Mouse (Mus musculus): ENCODE results near the gene Gm49394. TPM values are rescaled to one million over a fixed set of nuclear protein-coding genes. Genes with fewer than 3 reads are reported as not detected.

The Gm49394 gene
- polyA plus RNA-seq (2012; rRNA removed) = 0.06 and 0.34 TPM in 2 replicates

- DNase-seq (ENCODE audit: low read depth) = no peak
- TF ChIP-seq POLR2A (IDR thresholded peaks at IDR 0.05; ENCODE audit: borderline replicate concordance, extremely low read depth, insufficient read depth, insufficient read length, poor library complexity, severe bottlenecking) = no peak
- TF ChIP-seq CTCF (IDR thresholded peaks at IDR 0.05; ENCODE audit: borderline replicate concordance, extremely low read depth, insufficient read depth, insufficient read length) = no peak
Measured at GRCm38 (mm10) chr7:142669751-142670625, at the start of gene Gm49394. Gene Gm49394, minus strand, starts transcription at chr7:142669942.

GRCm38 (mm10) chr7:142714783-142715498 is 45.2 kb upstream of the Gm49394 start:
- TF ChIP-seq CTCF (IDR thresholded peaks at IDR 0.05; ENCODE audit: borderline replicate concordance, extremely low read depth, insufficient read depth, insufficient read length) = peak; percentile 72
- TF ChIP-seq POLR2A (IDR thresholded peaks at IDR 0.05; ENCODE audit: borderline replicate concordance, extremely low read depth, insufficient read depth, insufficient read length, poor library complexity, severe bottlenecking) = no peak
- peak; percentile 84 for DNase-seq (ENCODE audit: low read depth)

DNA sequence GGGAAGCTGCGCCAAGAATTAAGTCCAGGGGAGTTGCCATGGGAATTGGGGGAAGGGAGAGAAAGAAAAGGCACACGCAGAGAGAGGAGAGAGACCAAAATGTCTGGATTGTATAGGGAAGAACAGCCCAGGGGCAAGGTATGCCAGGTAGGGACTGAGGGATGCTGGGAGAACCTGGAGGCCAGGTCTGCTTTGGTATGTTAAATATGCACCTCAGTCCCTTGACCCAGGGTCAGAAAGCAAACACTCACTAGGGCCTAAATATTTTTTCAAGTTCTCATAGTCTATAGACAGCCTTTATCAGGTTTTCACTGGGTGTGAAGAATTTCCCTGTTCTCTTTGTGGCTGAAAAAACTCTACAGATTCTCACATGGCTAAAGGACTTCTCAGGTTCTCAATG is 37.1 kb upstream of the Gm49394 start:
- DNase-seq (ENCODE audit: low read depth) = no peak
- no peak for TF ChIP-seq POLR2A (IDR thresholded peaks at IDR 0.05; ENCODE audit: borderline replicate concordance, extremely low read depth, insufficient read depth, insufficient read length, poor library complexity, severe bottlenecking)
- no peak for TF ChIP-seq CTCF (IDR thresholded peaks at IDR 0.05; ENCODE audit: borderline replicate concordance, extremely low read depth, insufficient read depth, insufficient read length)

- DNase-seq (ENCODE audit: low read depth) = peak; percentile 5
Measured at GRCm38 (mm10) chr7:142699334-142699860, 29.7 kb upstream of the Gm49394 start.

GRCm38 (mm10) chr7:142678611-142679010 is 8.9 kb upstream of the Gm49394 start:
- TF ChIP-seq CTCF (IDR thresholded peaks at IDR 0.05; ENCODE audit: borderline replicate concordance, extremely low read depth, insufficient read depth, insufficient read length) (no peak), POLR2A (IDR thresholded peaks at IDR 0.05; ENCODE audit: borderline replicate concordance, extremely low read depth, insufficient read depth, insufficient read length, poor library complexity, severe bottlenecking) (no peak)
- no peak for DNase-seq (ENCODE audit: low read depth)

More at GRCm38 (mm10) chr7:142699334-142699860, 29.7 kb upstream of the Gm49394 start:
- no peak for TF ChIP-seq CTCF (IDR thresholded peaks at IDR 0.05; ENCODE audit: borderline replicate concordance, extremely low read depth, insufficient read depth, insufficient read length)
- TF ChIP-seq POLR2A (IDR thresholded peaks at IDR 0.05; ENCODE audit: borderline replicate concordance, extremely low read depth, insufficient read depth, insufficient read length, poor library complexity, severe bottlenecking) = no peak

DNA sequence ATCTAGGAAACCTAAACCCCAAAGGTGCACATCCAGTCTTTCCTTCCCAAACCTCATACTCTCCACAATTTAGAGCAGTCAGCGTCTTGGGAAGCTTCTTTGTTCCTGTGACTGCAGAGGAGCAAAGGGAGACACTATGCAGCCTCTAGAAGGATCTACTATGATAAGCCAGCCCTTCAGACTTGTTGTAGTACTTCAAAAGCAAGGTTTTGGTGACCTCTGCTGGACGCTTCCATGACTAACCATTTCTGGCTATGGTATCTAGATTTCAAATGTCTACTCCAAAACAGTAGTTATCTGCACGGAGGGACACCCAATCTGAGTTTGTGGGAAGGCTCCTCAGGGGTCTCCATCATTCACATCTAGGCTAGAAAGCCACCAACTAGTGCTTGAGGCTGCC is 5.9 kb upstream of the Gm49394 start:
- peak; percentile 64; the same call in 1 of the 2 replicates for TF ChIP-seq CTCF (IDR thresholded peaks at IDR 0.05; ENCODE audit: borderline replicate concordance, extremely low read depth, insufficient read depth, insufficient read length)
- no peak for TF ChIP-seq POLR2A (IDR thresholded peaks at IDR 0.05; ENCODE audit: borderline replicate concordance, extremely low read depth, insufficient read depth, insufficient read length, poor library complexity, severe bottlenecking)
- peak; percentile 85 for DNase-seq (ENCODE audit: low read depth)

DNA sequence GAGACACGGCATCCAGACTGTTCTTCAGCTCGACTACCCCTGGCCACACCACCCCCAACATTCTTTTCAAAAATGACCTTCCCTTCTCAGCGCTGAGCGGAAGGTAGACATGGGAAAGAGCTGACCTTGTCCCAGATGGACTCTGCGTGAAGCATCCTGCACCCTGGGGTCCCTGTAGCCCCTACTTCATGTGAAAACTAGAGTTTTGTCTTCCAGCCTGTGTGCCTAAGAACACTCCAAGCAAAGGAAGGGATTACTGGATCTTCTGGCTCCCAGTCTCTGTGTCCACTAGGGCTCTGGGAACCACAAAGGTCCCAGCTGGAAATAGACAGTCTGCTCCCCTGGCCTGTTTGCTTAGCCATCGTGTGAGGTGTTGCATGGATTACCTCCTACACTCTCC is 5.4 kb upstream of the Gm49394 start:
- TF ChIP-seq POLR2A (IDR thresholded peaks at IDR 0.05; ENCODE audit: borderline replicate concordance, extremely low read depth, insufficient read depth, insufficient read length, poor library complexity, severe bottlenecking) (no peak), CTCF (IDR thresholded peaks at IDR 0.05; ENCODE audit: borderline replicate concordance, extremely low read depth, insufficient read depth, insufficient read length) (no peak)
- DNase-seq (ENCODE audit: low read depth) = peak; percentile 5

GRCm38 (mm10) chr7:142672120-142672519 is 2.4 kb upstream of the Gm49394 start:
- peak; percentile 73; the same call in 1 of the 2 replicates for TF ChIP-seq CTCF (IDR thresholded peaks at IDR 0.05; ENCODE audit: borderline replicate concordance, extremely low read depth, insufficient read depth, insufficient read length)
- no peak for TF ChIP-seq POLR2A (IDR thresholded peaks at IDR 0.05; ENCODE audit: borderline replicate concordance, extremely low read depth, insufficient read depth, insufficient read length, poor library complexity, severe bottlenecking)
- DNase-seq (ENCODE audit: low read depth) = peak; percentile 83

DNA sequence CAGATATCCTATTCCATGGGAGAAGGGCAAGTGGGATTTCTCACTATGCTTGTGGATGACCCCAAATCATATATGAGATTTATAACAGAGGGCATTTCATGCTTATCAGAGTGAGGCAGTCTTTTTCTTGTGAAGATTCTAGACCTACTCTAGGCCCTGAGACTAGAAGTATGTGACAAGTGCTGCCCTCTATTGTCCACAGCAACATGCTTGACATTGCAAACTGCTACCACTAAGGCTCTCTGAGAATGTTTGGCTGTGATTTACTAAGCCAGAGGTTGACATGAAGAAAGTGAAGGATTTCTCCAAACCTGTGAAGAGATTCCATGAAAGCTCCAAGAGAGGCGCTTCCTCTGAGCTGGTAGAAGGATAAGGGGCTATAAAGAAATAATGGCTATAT is 1.3 kb upstream of the Gm49394 start:
- no peak for DNase-seq (ENCODE audit: low read depth)

DNA sequence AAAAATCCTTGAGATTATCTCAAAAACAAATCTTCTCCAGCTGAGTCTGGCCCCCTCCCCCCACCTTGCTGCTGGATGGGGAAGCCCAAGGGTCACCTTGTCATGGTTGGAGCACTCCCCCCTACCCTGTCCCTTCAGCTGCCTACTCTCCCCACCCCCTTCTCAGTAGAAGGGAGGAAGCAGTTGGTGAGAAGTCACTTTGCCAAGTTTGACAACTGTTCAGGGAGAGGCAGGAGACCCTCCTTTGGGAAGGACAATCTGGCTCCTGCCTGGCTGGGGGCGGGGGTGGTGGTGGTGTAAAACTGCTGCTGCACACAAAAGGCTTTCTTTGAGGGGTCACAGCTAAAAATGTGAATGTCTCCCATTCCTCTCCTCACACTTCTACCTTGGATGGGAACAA is 1.4 kb downstream of the Gm49394 start:
- peak; percentile 61 for DNase-seq (ENCODE audit: low read depth)

More for the DNA sequence above, 1.3 kb upstream of the Gm49394 start:
- no peak for TF ChIP-seq POLR2A (IDR thresholded peaks at IDR 0.05; ENCODE audit: borderline replicate concordance, extremely low read depth, insufficient read depth, insufficient read length, poor library complexity, severe bottlenecking)
- TF ChIP-seq CTCF (IDR thresholded peaks at IDR 0.05; ENCODE audit: borderline replicate concordance, extremely low read depth, insufficient read depth, insufficient read length) = peak; percentile 14; the same call in 1 of the 2 replicates

DNA sequence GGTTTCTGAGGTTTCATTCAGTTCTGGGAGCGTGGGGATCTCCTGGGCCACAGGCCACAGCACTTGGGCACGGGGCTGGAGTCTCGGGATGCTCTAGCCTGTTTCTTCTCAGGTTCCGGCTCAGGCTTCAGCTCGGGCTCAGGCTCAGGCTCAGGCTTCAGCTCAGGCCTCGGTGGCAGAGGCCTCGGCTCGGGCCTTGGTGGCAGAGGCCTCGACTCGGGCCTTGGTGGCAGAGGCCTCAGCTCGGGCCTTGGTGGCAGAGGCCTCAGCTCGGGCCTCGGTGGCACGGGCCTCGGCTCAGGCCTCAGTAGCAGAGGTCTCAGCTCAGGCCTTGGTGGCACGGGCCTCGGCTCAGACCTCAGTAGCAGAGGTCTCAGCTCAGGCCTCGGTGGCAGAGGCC is 2.2 kb downstream of the Gm49394 start:
- no peak for TF ChIP-seq CTCF (IDR thresholded peaks at IDR 0.05; ENCODE audit: borderline replicate concordance, extremely low read depth, insufficient read depth, insufficient read length)
- no peak for TF ChIP-seq POLR2A (IDR thresholded peaks at IDR 0.05; ENCODE audit: borderline replicate concordance, extremely low read depth, insufficient read depth, insufficient read length, poor library complexity, severe bottlenecking)

More for the DNA sequence above, 1.4 kb downstream of the Gm49394 start:
- TF ChIP-seq CTCF (IDR thresholded peaks at IDR 0.05; ENCODE audit: borderline replicate concordance, extremely low read depth, insufficient read depth, insufficient read length) (no peak), POLR2A (IDR thresholded peaks at IDR 0.05; ENCODE audit: borderline replicate concordance, extremely low read depth, insufficient read depth, insufficient read length, poor library complexity, severe bottlenecking) (no peak)

More for the DNA sequence above, 2.2 kb downstream of the Gm49394 start:
- DNase-seq (ENCODE audit: low read depth) = no peak

All from brain, embryonic 14.5 days (tissue).